Mouse (Mus musculus): ENCODE data around the gene Sema6b.
A peak's percentile ranks its signal among the peaks of the same experiment; 100 is the strongest.

Sema6b gene

DNA sequence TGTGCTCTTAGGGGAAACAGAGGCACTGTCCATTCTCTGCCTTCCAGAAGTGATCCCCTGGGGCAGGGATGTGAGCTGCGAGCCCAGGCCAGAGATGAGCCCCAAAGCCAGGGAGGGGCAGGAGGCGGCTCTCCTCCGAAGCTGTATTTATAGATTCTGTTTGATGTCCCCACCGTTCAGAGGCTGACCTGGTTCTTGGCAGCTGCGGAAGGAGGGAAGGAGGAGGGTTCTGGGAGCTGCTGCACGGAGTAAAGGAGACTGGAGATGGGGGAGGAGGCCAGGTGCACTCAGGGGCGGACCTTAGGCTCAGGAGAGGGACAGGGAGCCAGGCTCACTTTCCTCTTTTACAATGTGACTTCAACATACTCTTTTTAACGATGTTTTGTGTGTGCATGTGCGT lies 6.0 kb upstream of the Sema6b start:
- no peak for DNase-seq (ENCODE audit: low spot score in 2 of 2)

DNA sequence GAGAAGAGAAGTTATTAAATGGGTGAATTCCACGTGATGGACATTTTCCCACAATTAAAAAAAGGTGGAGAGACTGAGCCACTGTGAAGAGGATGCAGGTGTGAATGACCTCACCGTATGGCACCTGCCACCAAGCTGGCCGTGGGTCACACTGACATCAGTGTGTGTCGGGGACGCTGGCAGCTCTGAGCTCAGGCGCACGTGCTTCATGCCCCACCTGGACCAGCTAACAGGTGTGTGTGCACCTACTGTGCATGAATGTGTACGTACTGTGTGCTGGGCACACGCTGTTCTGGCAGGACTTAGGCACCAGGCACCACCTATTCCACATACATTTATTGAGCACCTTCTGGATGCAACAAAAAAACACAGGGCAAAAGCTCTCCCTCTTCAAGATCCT lies 4.4 kb upstream of the Sema6b start:
- no peak for DNase-seq (ENCODE audit: low spot score in 2 of 2)

DNA sequence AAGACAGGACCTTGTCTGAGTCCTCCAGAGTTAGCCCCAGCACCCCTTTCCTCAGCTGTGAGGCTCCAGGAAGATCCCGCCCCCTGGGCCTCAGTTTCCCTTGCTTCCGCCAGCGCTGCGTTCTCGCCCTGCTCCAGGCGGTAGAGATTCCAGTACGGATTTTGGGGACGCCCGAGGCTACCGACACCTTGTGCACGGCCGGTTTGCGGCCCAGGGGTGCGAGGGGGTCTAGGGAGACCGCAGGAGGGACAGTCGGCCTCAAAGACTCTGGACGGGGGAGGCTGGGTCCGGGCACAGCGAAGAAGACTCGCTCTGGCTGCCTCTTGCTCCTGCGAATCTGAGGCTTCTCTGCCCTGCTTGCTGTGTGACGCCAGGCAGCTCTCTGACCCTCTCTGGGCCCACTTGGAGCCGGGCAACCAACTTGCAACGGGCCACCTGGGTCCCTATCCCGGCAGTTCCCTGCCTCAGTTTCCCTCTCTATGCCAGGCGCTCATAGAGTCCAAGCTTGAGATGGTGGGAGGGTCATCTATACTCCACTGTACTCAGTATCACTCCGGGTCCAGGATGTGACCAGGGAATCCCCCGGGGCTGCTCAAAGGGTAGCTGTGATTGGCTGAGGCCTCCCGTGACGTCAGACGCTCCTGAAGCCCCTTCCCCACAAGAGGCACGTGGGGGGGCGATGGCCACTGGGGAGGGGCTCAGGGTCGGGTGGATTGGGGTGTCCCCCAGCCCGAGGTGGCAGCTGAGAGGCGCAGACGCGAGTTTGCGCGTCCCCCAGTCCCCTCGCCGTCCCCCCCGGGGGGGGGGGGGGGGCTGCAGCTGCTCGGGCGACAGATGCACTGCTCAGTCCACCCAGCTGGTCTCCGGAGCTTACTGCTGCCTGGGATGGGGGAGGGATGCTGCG lies 1.8 kb upstream of the Sema6b start:
- DNase-seq (ENCODE audit: low spot score in 2 of 2) = peak in 1 of 2 experiments; percentile 56

DNA sequence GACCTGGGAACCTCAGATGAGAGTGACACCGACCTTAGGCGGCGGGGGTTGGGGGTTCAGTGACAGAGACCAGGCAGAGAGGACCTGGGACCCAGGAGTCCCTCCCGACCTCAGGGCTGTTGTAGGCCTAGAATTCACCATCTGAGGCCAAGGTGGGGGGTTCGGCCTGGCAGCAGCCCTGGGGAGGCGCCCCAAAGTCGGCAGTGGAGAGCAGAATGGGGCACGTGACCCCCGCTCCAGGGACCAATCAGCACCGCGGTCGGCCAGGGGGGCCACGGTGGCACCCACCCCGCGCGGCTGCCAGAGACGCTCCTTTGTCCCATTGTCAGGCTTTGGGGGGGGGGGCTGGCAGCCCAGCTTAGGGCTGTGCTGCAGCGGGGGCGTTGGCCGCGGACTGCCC lies 788 bp downstream of the Sema6b start:
- no peak for DNase-seq (ENCODE audit: low spot score in 2 of 2)

DNA sequence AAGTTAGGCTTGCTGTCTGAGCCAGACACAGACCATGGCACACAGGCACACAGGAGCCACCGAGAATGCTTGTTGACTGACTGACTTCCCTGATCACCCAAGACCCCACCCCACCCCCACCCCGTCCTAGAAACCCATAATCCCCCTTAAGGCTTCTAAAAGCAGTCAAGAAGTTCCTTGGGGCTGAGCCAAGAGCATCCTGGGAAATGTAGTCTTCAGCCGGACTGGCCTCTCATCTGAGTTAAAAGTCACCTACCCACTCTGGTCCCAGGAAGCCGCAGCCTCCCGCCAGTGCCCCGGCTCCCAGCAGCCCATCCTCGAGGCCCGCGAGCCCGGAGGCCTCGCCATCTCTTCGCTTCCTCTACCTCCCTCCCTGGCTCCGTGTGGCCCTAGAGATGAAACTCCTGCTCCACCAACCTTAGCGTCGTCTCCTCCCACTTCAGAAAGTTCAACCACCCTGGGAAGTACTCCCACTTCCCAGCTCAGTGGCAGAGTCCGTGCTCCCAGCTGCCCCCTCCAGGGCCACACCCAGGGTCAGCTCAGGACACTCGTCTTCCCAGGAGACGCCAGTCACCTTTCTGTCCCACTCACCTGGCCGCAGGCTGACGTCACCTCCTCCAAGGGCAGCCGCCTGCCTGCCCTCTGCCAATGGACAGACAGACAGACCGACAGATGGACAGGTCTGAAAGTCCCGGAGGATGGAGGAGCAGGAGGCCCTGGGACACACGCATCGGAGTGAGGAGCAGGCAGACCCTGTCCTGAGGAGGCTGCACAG lies 2.1 kb downstream of the Sema6b start:
- no peak for DNase-seq (ENCODE audit: low spot score in 2 of 2)

DNA sequence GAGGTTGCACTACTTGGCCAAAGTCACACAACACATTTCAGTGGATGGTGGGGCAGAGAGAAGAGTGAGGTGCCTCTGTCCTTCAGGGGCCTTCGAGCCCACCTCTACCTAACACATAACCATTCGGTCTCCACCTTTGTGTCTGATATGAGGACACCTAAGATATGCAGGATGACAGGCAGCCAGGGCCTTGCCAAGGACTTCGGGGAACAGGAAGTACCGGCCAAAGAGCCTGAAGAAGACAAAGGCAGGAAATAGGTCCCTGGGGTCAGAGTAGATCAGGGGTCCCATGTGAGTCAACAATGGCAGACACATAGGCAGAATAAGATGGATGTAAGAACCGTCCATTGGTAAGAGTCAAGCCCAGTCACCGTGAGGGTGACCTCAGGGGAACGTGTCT lies 3.6 kb downstream of the Sema6b start:
- DNase-seq (ENCODE audit: low spot score in 2 of 2) = no peak

DNA sequence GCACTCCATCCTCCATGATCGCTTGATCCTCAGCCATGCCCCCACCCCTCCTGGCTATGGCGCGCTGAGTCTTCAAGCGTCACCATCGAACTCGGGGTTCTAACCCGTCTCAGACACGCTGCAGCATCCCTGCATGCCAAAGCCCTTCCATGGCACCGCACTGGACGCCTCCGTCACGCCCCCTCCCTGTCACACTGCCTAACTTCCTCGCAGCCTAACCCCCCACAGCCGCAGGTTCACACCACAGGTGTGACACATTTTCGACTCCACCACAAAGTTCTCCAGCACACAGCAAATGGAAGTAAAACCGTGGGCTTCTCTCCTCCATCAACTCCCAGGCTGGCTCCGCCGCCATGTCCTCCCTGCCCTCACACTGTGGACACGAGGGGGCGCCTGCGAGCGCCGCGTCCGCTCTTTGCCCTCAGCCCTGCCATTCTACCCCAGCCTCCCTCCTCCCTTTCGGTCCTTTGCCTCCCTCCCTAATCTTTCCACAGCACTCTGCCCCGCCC lies 5.6 kb downstream of the Sema6b start:
- peak; percentile 67 to 87 for DNase-seq (ENCODE audit: low spot score in 2 of 2)

DNA sequence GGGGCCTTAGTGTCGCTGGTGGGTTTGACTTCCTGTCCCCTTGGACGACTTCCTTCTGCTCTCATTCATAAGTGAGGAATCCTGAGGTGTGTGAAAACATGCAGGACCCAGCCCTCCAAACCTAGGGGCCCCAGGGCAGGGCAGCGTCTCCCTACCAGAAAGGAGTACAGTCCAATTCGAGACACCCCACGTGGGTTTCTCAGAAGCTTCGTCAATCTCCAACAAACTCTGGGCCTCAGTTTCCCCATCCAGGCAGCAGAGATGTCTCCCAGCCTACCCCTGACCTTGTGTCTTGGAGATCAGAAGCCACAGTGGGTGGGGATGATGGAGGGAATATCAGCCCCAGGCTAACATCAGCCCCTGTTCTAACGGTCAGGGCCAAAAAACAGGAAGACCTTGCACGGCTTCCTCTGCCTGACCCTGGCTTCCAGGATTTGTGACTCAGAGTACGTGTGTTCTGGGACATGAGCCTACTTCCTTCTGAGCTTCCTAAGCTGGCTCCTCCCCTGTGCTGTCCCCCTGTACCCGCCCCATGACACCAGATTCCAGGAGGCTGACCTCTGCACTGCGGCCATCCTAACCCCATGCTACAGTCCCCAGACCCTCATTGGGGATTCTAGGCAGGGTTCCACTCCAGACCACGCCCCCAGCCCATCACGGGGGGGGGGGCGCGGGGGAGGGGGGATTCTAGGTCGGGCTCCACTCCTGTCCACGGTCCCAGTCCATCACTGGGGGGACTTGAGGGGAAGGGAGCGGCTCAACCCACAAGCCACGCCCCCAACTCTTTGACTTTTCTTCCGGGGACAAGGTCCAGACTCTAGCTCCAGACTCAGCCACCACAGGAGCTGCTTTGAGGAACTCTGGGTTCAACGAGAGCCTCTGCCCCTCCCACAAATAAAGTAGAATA lies 6.4 kb downstream of the Sema6b start:
- DNase-seq (ENCODE audit: low spot score in 2 of 2) = no peak

DNA sequence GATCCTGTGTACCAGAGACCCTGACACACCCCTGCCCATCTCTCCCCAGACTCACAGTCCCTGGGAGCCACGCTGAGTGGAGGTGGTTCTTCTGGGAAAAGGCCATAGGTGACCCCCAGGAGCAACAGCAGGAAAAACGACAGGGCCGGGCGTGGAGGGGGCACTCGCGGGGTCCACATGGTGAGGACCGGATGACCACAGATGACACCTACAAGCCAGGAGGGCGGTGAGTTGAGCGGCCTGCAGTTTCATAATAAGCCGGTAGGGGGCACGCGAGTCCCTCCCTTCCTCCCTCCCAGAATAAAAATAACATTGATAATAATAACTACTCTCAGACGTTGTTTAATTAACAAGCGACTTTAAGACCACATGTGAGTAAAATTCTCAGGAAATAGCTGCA lies 7.5 kb downstream of the Sema6b start:
- peak; percentile 66 to 83 for DNase-seq (ENCODE audit: low spot score in 2 of 2)

DNA sequence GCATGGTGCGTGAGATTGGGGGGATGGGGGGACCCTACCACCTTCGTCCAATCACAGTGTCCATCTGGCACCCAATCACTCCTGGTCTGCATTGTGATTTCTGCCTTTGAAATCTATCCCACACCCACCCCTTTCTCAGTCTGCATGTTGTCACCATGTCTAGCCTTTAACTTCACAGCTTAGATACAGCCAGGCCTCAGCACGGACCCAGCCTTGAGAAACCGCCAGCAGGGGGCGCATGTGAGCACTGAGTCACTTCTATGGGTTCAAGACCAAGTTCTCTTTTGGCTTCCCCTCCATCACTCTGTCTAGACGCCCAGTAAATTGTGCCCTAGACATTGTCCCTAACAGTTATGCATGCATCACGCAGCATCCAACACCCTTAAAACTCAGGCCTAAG lies 8.3 kb downstream of the Sema6b start:
- DNase-seq (ENCODE audit: low spot score in 2 of 2) = peak; percentile 75 to 88

DNA sequence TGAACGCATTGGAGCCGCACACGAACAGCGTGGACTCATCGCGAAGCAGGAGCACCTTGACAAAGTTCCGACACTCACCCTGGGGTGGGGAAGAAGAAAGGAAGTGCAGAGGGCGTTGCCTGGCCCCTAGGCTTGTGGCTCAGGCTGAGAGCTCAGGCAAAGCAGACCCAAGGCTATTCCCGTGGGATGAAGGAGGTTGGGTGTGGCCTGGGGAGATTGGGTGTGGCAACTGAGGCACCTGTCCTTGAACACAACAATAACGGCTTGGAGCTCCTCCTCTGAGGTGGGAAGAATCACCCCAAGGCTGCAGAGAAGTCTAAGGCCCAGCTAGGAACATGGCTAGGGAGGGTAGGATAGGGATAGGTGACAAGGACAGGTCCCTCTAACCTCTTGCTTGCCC lies 9.0 kb downstream of the Sema6b start:
- DNase-seq (ENCODE audit: low spot score in 2 of 2) = no peak

DNA sequence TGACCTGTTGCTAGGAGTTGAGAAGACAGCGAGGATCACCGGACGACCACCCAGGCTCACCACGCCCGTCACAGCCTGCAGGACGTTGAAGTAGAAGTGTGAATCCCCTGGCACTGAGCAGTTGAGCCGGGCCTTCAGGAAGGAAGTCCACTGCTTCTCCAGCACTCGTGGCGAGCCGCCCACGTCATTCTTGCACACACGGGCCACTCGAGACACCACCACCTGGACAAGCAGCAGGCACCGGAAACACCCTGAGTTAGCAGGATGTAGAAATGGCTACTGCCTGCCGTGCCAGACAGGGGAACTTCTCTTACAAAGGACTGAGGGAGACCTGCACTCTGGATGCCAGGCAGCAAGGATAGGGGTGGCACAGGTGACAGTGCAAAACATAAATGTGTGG lies 11.9 kb downstream of the Sema6b start:
- DNase-seq (ENCODE audit: low spot score in 2 of 2) = no peak

DNA sequence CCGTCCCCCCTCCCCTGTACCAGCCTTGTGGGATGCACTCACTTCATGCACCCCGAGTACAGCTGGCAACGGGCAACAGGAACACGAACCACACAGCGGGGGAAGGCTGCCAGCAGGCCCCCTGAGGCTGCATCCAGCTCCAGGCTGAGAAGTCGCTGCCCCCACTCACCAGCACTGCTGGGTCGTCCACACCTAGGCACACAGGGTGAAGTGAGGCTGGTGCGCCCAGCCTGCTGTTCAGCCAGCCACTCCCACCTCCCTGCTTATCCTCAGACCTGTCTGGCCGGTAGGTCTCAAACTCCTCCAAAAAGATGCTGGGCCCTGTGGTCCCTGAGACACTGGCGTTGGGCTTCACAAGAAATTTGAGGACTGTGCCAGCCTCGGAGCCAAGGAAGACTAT lies 14.0 kb downstream of the Sema6b start:
- no peak for DNase-seq (ENCODE audit: low spot score in 2 of 2)

DNA sequence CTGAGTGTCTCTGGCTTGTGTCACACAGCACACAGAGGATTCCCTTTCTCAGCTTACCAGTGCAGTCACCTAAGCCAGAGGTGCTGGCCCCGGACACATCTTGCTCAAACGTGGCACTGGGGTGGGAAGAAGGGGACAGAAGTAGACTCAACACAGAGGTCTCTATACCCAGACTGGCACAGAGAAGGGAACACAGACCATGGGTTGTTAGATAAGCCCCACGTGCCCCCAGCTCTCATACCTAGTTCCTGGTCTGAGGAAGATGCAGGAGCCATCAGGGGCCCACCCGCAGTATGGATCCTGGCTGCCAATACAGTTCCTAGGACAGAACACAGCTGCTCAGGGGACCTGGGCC lies 14.9 kb downstream of the Sema6b start:
- no peak for DNase-seq (ENCODE audit: low spot score in 2 of 2)

DNA sequence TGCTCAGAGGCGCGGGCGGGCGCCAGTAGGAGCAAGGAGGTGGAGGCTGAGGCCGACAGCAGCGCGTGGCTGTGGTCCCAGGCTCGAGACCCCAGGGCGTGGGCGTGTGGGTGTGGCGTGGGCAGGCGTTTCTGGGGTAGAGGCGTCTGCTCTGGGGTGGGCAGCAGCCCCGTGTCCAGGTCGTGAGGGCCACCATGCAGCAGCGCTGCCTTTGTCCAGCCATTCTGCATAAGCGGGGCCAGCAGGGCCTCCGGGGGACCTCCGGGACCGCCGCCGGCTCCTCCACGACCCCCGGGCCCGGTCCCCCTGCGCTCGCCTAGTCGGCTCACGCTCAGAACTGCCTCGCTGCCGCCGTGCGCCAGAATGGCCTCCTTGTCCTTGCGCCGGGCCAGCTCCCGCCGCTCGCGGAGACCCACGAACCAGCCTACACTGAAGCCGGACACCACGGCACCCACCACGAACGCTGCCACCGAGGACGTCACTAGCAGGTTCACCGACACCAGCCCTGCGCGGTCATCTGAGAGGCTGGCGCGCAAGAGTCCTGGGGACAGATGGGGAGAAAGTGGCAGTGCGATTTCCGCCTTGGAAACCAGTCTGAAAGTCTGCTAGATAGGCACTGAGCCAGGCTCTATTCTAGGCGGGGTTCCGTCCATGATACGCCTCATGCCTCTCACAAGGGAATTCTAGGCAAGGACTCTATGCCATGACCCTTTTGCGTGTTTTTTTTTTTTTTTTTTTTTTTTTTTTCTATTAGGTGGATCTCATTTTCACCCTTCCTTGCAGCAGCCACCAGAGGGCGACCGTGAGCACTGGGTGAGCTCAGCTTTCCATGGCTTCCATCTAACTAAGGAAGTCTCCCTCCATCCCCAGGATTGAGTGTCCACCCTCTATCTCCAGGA lies 15.5 kb downstream of the Sema6b start:
- peak; percentile 36 to 78 for DNase-seq (ENCODE audit: low spot score in 2 of 2)

DNA sequence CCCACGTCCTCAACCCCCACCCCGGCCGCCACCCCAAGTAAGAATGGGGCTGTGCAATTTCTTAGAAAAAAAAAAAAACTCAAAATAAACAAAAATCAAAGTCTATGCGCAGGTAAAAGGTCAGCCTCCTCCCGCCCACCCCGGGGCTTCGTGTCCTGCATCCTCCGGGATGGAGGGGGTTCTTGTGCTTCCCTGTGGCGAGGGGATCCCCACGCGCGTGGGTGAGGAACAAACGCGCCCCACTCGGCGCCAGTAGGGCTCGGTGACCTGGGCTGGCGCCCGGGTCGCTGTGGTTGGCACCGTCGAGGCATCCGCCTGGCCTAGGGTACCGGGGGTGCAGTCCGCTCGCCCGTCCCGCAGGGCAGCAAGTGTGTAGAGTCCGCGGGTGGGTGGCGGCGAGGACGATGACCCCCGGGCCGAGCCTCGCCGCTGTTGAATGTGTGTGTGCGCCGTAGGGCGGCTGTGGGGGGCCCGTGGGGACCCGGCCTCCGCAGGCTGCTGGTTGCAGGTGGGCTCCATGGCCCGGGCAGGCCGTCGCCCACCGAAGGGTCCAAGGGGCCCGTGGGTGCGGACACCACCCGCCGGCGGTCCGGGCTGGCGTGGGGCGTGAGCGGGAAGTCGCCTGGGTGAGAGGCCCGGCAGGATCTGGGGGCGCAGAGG lies 16.3 kb downstream of the Sema6b start:
- DNase-seq (ENCODE audit: low spot score in 2 of 2) = no peak

DNA sequence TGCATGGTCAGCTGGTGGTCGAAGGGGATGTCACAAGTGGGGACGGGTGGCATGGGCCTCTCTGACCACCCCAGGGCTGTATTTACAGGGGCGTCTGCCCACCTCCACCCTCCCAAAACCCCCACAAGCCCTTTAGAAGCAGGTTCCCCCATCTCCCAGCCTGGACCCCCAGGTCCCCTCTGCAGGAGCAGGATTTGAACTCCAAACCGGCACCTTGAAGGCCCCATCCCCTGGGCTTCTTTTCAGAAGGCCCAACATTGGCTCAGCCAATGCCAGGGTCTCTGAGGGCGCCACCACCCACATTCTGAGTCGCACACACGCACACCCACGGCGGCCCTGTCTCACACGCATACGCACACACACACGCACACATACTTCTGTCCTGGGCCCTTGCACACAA lies 17.0 kb downstream of the Sema6b start:
- DNase-seq (ENCODE audit: low spot score in 2 of 2) = no peak

DNA sequence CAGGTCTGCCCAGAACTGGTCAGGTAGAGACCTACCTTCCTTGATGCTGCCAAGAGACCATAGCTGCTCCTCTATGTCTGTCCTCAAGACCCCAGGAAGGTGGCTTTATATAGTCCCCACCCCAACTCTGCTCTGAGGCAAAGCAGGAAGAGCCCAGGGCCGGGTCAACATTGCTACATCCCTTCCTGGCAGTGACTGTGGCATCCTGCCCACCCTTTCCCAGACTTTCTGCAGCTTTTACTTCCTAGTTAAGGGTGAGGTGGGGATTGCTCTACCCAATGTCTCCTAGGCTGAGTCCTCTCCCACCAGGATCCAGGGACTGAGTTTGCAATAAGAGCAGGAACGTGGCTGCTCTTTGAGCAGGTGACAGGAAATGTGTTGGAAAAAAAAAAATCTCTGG lies 18.3 kb downstream of the Sema6b start, which contains the start of gene Lrg1:
Gene Lrg1, minus strand, starts transcription at position 176 of the 400 bp plus-strand sequence.
- no peak for DNase-seq (ENCODE audit: low spot score in 2 of 2)

DNA sequence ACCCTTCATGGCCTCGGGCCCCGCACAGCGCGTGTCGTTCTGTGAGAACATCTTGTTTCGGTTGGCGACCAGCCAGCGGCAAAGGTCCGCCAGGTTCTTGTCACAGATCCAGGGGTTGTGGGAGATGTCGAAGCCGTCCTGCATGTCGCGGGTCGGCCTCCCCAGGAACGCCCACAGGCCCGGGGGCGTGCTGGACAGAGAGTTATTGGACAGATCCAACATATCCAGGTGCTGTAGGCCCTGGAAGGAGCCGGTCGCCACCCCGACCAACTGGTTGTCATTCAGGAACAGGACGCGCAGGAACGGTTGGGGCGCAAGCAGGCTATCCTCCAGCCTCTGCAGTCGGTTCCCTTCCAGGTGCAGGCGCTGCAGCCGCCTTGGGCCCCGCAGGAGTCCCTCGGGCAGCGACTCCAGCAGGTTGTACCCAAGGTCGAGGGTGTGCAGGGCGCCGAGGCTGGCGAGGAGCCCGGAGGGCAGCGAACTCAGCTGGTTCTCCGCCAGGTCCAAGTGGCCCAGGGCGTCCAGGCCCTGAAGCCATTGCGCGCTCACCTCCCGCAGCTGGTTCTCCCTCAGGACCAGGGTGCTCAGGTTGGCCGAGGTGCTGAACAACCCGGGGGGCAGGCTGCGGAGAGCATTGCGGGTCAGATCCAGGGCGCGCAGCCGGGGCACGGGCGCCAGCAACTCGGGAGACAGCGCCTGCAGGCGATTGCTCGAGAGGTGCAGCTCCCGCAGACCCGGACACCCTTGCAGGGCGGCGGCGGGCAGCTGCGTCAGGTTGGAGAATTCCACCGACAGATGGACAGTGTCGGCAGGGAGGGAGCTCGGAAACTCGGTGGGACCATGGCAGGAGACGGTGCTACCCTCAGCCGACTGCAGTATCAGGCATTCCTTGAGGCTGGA lies 19.9 kb downstream of the Sema6b start:
- DNase-seq (ENCODE audit: low spot score in 2 of 2) = no peak
